Mouse (Mus musculus) layer of hippocampus, postnatal 36 days (tissue): Measurements from ENCODE around the gene Acsl4. TPM values are rescaled to one million over a fixed set of nuclear protein-coding genes. Genes with fewer than 3 reads are reported as not detected.

Source experiments
- DNase-seq, 2 experiments: peaks; one replicate each; pipeline ENCODE4 v3.0.0; 2022
- total RNA-seq, 2 experiments: library from RNA; stranded (reverse); gene quantifications; 2 replicates each; pipeline ENCODE4 v1.2.3; 2021

Acsl4 gene
- total RNA-seq, 2 experiments from 2014 or later: 71.5 to 77.1 TPM

DNA sequence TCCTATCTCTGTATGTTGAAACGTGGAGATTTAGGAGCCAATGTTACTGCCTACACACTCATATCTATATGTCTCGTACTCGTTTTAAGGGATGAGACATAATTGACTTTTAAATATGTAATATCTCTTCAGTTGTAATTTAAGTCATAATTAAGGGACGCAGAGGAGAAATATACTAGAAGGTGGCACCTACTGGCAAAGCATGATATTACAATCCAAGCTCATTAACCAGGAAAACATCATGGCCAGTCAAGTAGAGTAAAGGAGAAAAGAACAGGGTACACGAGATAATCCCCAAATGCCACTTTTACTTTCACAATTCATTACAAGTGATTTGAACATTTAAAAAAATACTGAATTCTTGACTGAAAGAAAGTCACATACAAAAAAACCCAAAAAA is 31.9 kb downstream of the Acsl4 start:
- no peak for DNase-seq

- no peak for DNase-seq
Measured at GRCm38 (mm10) chrX:142336207-142336606, 54.1 kb downstream of the Acsl4 start.

DNA sequence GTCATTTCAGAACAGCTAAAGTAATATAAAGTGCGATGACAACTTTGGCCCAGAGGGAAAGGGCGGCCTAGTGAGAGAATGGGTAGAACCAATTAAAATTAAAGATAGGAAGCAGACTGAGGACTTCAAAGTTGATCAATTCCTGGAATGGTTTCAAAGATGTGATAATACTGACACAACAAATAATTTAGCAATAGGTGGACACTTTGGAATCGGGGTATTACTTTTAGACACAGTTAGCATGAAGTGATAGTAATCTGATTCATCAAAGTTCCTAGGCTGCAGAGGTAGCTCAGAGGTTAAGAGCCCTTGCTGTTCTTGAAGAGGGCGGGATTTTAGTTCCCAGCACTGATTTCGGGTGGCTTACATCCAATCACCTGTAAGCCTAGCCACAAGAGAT is 54.8 kb downstream of the Acsl4 start:
- no peak for DNase-seq

GRCm38 (mm10) chrX:142325760-142326159 is 64.6 kb downstream of the Acsl4 start:
- DNase-seq: no peak

DNA sequence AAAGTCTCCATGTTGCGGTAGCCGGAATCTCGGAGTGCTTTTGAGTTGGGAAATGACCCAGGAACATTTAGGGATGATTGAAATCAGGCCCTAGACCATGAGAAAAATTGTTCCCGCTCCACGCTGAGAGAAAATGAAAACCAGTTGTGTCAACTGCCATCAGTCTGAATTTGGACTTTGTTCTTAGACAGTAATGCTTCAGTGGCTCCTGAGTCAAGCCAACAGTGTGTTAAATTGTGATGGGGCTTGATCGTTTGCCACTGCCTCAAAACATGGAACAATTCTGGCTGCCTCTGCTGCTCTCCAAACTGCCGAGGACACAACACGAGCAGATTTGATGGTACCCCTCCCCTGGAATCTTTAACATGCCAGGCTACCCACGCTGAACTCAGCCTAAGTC is 74.2 kb downstream of the Acsl4 start:
- DNase-seq: no peak

DNA sequence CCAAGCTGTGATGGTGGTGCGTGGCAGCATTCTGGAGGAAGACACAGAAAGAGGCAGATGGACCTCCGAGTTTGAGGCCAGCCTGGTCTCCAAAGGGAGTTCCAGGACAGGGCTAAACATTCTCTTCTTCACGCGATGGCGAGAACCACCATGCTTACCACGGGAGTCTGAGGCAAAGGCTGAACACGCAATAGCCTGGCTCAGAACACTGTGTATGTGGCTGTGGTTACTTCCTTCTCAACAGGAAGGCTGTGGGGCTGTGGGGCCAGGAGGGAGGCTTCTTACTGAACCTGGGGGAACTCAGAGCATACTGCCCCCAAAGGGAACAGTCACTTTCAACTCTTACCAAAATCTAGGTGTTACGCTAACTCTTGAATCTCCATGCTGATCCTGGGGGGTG is 75.1 kb downstream of the Acsl4 start:
- peak; percentile 3 to 7 for DNase-seq

DNA sequence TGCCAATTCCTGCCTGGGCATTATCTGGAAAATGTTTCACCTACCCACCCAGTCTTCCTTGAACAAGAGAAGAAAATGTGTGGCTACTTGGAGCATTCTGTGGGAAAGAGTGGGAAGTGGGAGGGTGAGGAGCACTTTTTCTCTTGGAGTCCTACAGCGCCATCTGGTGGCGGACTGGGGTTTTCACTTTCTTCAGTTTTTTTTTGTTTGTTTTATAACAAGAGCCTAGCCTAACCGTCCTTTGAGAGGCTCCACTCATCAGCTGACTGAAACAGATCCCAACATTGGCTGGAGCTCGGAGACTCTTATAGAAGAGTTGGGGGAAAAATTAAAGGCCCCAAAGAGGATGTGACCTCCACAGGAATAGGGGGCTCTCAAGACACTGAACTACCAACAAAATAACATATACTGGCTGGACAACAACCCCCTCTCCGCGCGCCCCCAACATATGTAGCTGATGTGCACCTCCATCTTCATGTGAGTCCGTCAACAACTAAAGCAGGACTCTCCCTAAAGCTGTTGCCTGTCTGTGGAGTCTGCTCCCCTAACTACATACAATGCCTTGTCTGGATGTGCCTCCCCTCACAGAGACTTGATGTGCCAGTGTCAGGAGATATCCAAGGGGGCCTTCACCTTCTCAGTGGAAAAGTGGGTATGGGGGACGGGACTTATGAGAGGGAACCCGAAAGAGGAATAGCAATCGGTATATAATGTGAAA is 75.9 kb downstream of the Acsl4 start:
- DNase-seq: peak; percentile 59 to 71

- peak; percentile 29 to 42 for DNase-seq
Measured at GRCm38 (mm10) chrX:142310431-142310830, 79.9 kb downstream of the Acsl4 start.

- no peak for DNase-seq
Measured at GRCm38 (mm10) chrX:142305869-142306581, 84.3 kb downstream of the Acsl4 start, which contains the start of gene Kcne1l. Gene Kcne1l, minus strand, starts transcription at chrX:142306294.

- peak; percentile 7 to 35 for DNase-seq
Measured at GRCm38 (mm10) chrX:142305010-142305868, 85.1 kb downstream of the Acsl4 start.

- DNase-seq: no peak
Measured at GRCm38 (mm10) chrX:142304592-142304991, 85.7 kb downstream of the Acsl4 start.

- DNase-seq: no peak
Measured at GRCm38 (mm10) chrX:142303456-142303855, 86.9 kb downstream of the Acsl4 start.

DNA sequence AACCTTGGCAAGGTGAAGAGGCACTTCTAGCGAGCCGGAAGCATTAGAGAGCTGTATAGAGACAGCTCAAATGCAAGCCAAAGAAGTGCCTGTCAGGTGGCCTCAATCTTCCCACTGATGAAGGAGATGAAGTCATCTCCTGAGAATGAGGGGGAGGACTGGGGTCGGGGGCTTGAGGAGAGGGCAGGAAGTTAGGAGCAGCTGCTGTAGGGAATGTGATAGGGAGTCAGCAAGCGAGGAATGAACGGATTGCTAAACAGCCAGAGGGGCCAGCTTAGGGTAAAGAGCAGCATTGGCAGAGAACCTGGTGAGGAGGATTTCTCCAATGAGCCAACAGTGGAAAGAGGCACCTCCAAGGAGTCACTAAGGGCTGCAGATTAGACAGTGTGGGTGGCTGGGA is 104.4 kb downstream of the Acsl4 start:
- DNase-seq: no peak

- DNase-seq: no peak
Measured at GRCm38 (mm10) chrX:142276573-142276972, 113.8 kb downstream of the Acsl4 start.

GRCm38 (mm10) chrX:142276031-142276430 is 114.3 kb downstream of the Acsl4 start:
- no peak for DNase-seq

Other genes starting within 250 kb of the Acsl4 start
- gene Gucy2f, start 193.6 kb downstream of the Acsl4 start, total RNA-seq: under 1 TPM; 0.42 to 0.73 TPM
- 10 to 100 TPM; 29.6 to 29.8 TPM for gene Nxt2, start 163.8 kb downstream of the Acsl4 start, total RNA-seq
- 1 to 10 TPM; 3.4 to 3.9 TPM for gene Kcne1l, start 84.2 kb downstream of the Acsl4 start, total RNA-seq